Mouse (Mus musculus) cerebellum, postnatal 25 days (tissue): Measurements from ENCODE around the gene Tgfb3.

ENCODE experiments used
- DNase-seq, 2 experiments: peaks; one replicate each; pipeline ENCODE4 v3.0.0; 2021; ENCODE audit warnings: mixed read lengths in 2 of 2

Tgfb3 gene

DNA sequence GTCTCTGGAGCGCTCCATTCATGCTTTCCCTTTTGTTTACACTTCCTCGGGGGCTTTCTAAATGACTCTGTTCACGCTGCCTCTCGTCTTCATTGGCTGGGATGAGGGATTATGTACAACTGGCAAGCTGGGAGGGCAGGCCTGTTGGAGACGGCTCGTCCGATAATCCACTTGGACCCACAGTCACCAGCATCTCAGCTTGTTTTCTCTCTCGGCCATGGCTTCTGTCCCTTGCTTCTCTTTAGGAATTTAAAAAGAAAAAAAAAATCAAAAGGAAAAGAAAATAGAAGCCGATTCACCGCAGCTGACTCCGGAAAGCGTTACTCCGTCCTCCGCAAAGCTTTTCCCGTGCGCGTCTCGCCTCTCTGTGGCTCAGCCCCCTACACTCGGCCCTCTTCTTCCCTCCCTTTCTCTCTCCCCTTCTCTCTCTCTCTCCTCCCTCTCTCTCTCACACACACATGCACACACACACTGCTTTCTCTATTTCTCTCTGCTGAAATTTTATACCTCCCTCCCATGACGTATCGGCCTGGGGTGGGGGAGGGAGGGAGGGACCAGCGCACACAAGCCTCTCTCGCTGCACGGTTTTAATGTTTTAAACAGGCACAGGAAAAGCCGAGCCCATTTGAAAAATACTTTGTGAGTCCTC is at the start of gene Tgfb3:
Gene Tgfb3, minus strand, starts transcription at position 489 of the 649 bp plus-strand sequence.
- peak; percentile 61 to 65 for DNase-seq

GRCm38 (mm10) chr12:86128122-86128521 is 49.3 kb upstream of the Tgfb3 start:
- DNase-seq = no peak

- no peak for DNase-seq
Observed at GRCm38 (mm10) chr12:86124016-86124415, 45.2 kb upstream of the Tgfb3 start.

- peak; percentile 55 to 72 for DNase-seq
Observed at GRCm38 (mm10) chr12:86116295-86116835, 37.5 kb upstream of the Tgfb3 start.

DNA sequence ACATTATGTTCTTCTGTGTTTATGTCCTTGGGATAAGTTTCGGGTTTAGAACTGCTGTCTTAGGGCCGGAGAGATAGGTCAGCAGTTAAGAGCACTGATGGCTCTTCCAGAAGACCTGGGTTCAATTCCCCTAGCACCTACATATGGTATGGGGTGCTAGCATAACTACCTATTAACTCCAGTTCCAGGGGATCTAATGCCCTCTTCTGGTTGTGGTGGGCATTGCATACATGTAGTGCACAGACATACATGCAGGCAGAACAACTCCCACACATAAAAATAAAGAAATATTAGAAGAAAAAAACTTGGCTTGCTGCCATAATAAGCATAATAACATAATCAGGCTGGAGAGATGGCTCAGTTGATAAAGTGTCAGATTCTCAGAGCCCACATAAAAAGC is 31.8 kb upstream of the Tgfb3 start:
- DNase-seq = peak in 1 of 2 experiments; percentile 61

- no peak for DNase-seq
Observed at GRCm38 (mm10) chr12:86109531-86109930, 30.7 kb upstream of the Tgfb3 start.

DNA sequence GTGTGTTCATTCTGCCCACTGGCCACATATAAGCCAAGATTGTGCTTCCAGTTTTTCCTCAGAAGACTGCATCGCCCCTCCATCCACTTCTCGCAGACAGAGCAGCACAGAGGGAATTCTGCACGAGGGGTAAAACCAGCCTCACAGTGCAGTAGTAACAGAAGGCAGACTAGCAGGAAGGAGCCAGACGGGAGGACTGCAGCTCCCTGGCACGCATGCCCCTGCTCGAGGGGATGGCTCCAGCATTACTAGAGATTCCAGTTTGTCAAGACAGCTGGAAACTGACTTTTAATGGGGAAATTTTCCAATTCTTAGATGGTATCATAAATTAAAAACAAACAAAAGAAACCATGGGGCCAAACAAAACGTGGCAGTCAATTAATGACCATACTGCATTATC is 28.8 kb upstream of the Tgfb3 start:
- peak in 1 of 2 experiments; percentile 47 for DNase-seq

- DNase-seq = no peak
Observed at GRCm38 (mm10) chr12:86106086-86106485, 27.2 kb upstream of the Tgfb3 start.

DNA sequence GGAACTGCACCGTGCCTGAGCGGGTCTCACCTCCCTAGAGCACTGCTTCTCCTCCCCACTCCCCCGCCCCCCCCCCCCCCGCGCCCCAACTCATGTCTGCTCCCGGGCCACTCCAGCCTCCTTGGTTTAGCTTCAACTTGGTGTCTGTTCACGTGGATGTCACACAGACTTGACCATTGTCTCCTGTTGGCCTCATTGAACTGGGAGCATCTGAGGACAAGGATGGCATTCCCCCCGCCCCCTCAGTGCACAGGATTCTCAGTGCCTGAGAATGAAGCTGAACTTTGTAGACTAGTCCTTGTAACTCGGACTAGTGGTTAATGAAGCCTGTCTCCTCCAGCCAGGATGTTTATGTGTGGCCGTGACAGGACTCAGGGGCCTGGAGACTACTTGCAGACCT is 26.7 kb upstream of the Tgfb3 start:
- no peak for DNase-seq

DNA sequence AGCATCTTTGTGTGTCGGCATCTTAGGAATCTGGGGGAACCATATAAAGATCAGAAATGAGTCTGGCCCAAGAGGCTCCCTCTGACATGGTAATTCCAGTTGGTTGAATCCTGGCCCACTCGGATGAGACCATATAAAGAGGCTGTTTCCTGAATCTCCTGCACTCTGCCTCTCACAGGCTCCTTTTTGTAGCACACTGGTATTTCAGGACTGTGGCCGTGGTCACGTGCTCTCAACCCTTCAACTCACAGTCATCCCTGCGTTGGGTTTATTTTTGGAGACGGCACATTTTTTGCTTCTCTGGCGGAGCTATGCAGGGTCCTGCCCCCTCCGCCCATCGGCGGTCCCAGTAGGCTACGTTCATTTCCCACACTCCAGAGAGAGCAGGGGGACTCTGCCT is 25.5 kb upstream of the Tgfb3 start:
- DNase-seq = no peak

- no peak for DNase-seq
Observed at GRCm38 (mm10) chr12:86103852-86104251, 25.0 kb upstream of the Tgfb3 start.

DNA sequence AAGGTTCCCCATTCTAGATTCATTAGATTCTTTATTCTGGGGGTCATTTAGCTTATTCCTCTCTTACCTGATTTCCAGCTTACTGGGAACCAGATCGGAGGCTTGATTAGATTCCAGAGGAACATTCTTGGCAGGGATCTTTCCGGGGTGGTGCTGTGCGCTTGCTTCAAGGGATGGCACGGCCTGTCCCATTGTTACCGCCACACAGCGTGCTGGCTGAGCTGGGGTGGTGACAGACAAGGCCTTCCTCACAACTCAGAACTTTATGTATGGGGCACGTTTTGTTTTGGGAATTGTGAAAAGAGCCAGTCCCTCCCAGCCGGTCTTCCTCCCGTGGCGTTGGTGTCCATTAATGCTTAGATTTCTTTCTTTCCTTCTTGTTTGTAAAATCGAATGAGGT is 24.6 kb upstream of the Tgfb3 start:
- peak in 1 of 2 experiments; percentile 41 for DNase-seq

GRCm38 (mm10) chr12:86102686-86103085 is 23.8 kb upstream of the Tgfb3 start:
- DNase-seq = no peak

- no peak for DNase-seq
Observed at GRCm38 (mm10) chr12:86100711-86101110, 21.9 kb upstream of the Tgfb3 start.

GRCm38 (mm10) chr12:86097781-86098180 is 18.9 kb upstream of the Tgfb3 start:
- DNase-seq = no peak

GRCm38 (mm10) chr12:86095806-86096205 is 17.0 kb upstream of the Tgfb3 start:
- DNase-seq = no peak

GRCm38 (mm10) chr12:86094075-86094474 is 15.2 kb upstream of the Tgfb3 start:
- no peak for DNase-seq

GRCm38 (mm10) chr12:86091601-86092132 is 12.8 kb upstream of the Tgfb3 start:
- peak; percentile 68 to 72 for DNase-seq

DNA sequence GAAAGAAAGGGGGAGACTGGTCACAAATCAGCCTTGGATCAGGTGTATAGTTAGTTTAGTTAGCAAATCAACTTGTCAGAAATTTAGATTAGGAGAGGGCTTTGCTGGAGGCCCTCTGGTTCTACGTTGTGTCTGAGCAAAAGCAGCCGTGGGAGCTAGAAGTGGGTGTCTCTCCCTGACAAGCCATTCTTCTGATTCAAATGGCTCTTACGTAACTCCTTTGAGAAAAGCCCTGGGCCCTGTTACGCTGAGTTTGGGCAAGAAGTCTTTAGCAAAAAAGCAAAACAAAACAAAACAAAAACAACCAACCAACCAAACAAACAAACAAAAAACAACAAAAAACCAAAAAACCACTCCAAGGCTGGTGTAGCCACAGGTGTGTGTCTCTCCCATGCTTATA is 11.9 kb upstream of the Tgfb3 start:
- no peak for DNase-seq

DNA sequence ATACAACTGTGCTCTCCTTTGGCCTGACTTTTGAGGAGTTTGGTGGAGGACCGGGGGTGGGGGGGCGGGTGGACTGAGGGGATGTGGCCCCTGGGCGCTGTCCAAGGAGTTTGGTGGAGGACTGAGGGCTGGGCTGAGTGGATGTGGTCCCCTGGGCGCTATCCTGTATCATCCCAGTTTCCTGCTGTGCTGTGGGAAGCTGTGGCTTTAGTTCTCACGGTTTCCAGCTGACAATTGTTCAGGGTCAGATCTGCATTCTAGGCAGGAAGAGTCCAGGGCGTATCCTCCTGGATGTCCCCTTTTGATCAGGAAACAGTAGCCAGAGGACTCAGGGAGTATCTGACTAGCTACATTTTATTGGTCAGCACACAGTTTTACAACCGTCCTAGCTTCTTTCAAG is 9.2 kb upstream of the Tgfb3 start:
- DNase-seq = no peak

- peak in 1 of 2 experiments; percentile 46 for DNase-seq
Observed at GRCm38 (mm10) chr12:86086550-86086949, 7.7 kb upstream of the Tgfb3 start.

DNA sequence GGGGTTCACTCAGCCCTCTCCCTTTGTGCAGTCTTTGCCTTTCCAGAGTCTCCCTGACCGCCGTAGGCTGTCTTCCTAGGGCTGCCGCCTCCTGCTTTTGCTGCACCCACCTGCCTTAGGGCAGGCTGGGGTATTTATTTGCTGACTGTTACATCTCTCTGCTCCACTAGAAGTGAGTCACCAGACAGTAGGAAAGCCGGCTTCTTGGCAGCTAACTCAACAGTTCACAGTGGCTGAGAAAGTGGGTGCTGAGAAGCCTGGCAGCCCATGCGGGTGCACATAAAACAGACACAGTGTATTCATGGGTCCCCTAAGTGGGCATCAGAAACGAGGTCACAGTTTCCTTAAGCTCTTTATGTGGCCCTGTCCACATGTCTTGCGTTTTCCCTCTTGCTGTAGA is 7.0 kb upstream of the Tgfb3 start:
- peak in 1 of 2 experiments; percentile 57 for DNase-seq

DNA sequence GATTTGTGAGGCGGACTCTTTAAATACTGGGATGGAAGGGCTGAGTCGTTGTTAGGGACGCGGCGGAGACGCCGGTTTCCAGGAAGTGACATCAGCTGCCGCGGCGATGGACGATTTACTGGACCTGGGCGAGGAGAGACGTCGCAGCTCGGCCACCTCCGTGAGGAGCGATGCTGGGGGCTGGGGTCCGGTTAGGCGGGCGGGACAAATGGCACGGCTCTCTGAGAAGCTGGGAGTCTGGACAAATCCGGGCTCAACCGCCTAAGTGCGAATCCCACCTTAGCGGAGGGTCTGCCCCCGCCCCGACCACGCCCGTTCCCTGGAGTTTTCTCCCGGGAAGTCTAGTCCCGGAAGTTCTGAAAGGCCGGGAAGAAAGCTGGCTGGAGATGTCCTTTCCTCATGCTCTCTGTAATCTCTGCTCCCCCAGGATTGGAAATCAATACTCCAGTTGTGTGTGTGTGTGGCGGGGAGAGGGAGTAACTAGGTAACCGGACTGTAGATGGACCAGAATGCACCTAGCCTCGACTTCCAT is 3.7 kb upstream of the Tgfb3 start, which contains the start of gene Ift43:
Gene Ift43, plus strand, starts transcription at position 61 of the 532 bp plus-strand sequence.
- peak; percentile 90 to 91 for DNase-seq

DNA sequence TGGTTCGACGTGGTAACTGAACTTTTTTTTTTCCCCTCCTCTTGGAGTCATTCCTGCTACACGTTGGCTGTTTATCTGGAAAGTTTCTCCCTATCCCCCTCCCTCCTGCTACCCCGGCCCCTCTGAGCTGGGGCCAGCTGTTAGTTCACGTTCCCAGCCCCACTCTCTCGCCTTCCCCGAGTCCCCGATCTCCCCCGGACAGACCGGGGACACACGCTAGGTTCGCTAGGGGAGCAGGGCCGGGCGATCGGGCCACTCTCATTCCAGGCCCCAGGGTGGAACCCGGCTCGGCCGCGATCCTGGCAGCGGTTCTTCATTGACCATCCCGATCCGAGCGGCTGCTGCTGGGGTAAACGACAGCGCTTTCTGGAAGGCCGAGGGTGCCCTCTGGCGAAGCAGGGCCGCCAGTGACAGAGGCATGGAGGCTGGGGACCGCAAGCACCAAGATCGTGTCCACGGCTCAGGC is 394 bp upstream of the Tgfb3 start:
- peak; percentile 96 for DNase-seq
